Mouse (Mus musculus) adipocyte (in vitro differentiated cells): ENCODE results near the gene Bglap3.
"Not testable (repeated sequence)": the region's sequence is repeated elsewhere in the genome, so short reads cannot be mapped to it uniquely, and the experiment has no call there.

Source experiments
- DNase-seq: peaks from one replicate; pipeline ENCODE4 v3.0.0-alpha.2; 2016; ENCODE audit warnings: low spot score

Bglap3 gene

GRCm38 (mm10) chr3:88376644-88377043 is 4.1 kb upstream of the Bglap3 start:
- DNase-seq: not testable (repeated sequence)

DNA sequence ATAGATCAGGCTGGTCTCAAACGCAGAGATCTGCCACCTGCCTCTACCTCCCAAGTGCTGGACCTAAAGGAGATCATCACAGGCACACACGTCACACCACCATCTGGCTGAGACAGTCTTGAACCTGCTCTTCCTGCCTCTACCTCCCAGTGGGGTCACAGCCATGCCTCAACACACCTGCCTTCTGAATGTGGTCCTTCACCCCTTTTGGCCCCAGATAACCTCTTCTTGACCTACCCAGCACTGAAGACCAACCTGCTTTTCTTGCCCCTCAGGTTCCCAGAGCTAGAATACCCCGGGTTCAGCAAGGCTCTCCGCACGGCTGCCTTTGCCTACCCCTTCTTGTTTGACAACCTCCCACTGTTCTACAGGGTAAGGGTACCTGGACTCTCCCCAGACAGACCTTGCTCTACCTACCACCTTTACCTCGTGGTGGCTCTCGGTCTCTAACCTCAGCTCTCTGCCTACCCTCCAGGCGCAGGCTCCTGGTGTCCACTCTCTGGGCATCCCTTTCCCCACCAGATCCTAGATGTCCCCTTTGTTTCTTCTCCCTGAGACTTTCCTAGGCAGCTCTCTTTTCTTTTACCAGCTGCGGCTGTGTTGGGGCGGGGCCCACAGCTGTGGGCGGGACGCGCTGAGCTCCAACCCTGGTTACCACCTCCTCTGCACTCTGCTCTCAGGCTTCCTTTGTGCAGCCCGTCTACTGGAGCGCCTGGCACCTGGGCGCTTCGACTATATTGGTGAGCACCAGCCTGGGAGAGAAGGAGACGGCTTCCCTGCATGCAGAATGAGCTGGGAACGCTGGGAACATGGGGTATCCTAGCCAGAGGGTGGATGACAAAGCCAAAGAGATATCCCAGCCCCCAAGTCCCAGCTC is 3.4 kb upstream of the Bglap3 start:
- not testable (repeated sequence) for DNase-seq

DNA sequence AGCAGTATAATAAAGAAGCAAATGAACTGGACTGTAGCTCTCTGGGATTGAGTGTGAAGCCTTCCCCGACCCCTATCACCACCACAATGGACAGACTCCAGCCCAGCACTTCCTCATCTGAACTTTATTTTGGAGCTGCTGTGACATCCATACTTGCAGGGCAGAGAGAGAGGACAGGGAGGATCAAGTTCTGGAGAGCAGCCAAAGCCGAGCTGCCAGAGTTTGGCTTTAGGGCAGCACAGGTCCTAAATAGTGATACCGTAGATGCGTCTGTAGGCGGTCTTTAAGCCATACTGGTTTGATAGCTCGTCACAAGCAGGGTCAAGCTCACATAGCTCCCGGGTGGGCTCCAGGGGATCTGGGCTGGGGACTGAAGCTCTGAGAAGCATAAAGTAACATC is 4.0 kb downstream of the Bglap3 start:
- not testable (repeated sequence) for DNase-seq

DNA sequence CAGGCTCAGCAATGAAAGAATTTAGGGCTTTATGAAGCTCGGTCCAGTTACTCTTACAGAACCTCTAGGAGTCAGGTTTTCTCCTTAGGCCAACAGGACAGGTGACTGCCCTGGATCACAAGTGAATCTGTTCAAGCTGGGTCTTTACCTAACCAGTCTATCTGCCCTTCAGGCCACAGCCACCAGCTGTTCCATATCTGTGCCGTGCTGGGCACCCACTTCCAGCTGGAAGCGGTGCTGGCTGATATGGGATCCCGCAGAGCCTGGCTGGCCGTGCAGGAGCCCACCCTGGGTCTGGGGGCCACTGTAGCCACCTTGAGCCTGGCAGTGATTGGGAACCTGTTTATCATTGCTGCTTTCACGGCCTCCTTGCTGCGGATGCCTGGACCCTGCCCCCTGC is 5.0 kb downstream of the Bglap3 start:
- not testable (repeated sequence) for DNase-seq

GRCm38 (mm10) chr3:88366830-88367428 is 5.6 kb downstream of the Bglap3 start:
- DNase-seq: not testable (repeated sequence)

DNA sequence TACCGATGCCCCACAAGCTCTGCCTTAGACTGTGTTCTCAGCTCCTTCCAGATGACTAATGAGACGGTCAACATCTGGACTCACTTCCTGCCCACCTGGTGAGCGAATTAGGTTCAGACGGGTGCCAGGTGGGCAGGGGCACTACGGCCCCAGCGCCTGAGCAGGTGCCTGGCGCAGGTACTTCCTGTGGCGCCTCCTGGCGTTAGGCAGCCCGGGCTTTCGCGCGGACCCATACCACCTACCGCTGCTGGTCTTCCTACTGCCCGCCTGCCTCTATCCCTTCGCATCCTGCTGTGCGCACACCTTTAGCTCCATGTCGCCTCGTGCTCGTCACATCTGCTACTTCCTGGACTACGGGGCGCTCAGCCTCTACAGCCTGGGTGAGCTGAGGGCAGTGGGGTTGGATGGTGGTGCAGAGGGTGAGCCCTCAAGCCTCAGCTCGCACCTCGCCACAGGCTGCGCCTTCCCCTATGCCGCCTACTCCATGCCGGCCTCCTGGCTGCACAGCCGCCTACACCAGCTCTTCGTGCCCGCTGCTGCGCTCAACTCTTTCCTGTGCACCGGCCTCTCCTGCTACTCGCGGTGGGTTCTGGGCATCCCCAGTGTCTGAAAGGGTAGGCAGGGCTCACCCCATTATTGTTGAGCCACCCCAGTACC is 6.7 kb downstream of the Bglap3 start:
- no peak for DNase-seq

GRCm38 (mm10) chr3:88364337-88364736 is 8.2 kb downstream of the Bglap3 start, which contains the start of gene Paqr6:
Paqr6 (plus strand) TSS chr3:88364584.
- DNase-seq: no peak

DNA sequence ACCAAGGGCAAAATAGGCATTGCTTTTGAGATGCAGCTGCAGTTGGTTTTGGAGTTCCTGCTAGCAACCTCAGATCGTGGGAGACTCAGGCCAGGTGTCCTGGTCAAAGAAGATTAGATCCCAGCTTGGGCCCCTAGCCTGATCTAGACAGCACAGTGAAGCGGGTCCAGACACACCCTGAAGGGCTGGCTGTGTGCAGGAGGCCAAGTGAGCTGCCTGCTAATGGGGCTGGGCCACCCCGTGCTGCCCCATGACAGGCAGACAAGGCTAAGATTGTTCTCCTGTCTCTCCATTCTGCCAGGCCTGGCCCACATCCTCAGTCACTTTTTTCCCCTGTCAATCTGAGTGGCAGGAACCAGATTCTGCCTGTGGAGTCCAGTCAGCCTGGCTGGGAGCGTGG is 8.8 kb downstream of the Bglap3 start:
- no peak for DNase-seq

DNA sequence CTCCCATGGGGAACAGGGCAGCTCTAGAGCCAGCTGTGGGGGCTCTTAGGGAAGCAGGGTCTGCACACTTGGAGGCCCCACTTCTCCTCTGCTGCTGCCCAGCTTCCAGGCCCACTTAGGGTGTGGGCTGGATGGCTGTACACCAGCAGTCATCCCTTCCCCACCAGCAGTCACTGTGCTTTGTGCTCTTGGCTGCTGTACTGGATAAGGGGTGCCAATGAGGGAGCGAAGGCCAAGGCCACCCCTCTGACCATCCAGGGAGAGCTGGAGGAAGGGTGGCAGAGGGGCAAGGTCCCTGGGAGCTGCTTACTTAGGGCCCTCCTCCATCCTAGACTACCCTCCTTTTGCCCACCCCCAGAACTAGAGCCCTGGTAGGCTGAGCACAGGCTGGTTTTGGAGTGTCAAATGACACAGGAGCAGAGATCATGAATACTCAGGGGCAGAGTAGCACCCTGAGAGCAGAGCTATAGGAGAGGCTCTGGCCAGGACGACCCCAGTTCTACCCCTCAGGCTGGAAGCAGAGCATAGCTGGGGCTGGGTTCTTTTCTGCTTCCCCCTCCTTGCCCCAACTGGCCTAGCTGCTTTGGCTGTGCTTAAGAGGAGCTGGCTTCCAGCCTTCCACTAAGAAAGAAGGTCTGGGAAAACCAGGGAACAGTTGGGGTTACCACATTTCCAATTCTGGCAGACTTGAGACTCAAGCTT is 10.8 kb downstream of the Bglap3 start:
- DNase-seq: no peak

DNA sequence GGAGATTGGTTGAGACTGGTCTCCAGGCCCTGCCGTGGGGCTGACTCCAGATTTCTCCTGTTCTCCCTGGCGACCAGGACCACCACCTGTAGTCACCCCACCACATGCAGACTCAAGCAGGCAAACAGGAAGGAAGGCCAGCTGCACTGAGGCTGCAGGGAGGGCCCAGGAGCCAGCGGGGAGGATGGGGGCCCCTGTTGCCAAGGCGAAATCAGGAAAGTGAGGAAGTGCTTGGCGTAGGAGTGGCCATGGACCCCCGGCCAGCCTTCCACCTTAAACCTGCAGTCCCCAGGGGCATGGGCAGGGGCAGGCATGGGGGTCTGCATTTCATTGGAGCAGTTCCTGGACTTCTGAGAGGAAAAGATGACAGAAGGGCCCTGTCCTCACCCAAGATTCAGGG is 11.4 kb downstream of the Bglap3 start:
- DNase-seq: no peak

DNA sequence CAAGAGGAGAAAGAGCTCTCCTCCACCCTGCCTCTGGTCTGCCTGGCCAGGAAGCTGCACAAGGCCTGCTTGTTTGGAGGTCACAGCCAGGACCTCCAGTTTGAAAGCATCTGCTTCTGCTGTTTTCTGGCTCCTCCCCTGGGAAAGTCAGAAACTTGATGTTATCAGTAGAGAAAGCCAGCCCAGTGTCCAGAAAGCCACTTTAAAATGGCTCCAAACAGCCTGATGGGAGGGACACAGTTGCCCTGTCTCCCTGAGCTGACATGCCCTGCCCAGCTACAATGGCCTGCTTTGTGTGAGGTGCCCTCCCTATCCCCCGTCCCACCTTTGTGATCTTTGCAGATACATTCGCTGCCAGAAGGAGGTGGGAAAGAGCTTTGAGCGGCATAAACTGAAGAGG is 12.6 kb downstream of the Bglap3 start:
- no peak for DNase-seq

DNA sequence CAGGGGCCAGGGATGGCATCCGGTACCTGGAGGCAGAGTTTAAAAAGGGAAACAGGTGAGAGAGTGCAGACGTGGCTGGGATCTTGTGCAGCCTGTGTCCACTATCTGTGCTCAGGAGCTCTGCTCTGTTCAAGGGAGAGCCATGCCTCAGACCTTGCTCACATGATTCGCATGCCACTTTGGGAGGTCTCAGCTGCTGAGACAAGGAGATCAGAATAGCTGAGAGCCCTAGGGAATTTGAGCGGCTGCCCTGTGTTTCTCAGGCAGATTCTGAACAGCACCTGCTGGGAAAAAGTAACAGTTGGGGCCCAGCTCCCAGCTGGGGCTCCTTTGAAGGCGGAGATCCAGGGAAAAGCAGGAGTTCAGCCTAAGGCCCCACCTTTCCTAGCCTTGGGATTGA is 13.0 kb downstream of the Bglap3 start:
- DNase-seq: no peak

DNA sequence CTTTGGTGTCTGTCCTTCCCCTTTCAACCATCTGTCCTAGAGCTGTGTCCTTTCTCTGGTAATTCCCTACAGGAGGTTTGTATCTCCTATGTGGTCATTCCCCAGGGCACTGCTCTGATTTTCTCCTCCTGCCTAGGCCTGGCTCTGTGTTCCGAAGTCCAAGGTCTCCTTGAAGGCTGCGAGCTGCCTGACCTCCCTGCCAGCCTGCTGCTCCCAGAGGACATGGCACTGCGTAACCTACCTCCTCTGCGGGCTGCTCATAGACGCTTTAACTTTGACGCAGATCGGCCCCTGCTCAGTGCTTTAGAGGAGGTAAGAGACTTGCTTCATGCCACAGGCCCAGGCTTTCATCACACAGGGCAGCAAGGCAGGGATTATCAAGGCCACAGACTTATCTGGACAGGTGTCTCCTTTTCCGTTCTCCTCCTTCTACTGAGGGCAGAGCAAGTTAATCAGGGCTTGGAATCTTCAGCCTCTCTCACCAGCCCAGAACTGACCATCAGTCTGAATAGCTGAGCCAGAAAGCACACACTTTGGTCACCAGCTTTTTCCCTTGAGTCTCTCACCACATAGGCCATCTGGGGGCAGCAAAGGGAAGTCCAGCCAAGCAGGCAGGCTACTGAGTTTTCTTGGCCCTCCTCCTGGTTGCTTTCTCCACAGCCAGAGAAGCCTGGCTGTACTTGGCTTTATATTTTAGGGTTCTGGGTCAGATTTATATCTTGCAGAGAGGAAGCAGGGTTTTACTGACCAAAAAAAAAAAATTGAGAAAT is 18.0 kb downstream of the Bglap3 start:
- peak; percentile 84 for DNase-seq

- no peak for DNase-seq
These were observed 19.6 kb downstream of the Bglap3 start for GRCm38 (mm10) chr3:88352907-88353306.

- no peak for DNase-seq
These were observed 21.8 kb downstream of the Bglap3 start for GRCm38 (mm10) chr3:88350732-88351131.

DNA sequence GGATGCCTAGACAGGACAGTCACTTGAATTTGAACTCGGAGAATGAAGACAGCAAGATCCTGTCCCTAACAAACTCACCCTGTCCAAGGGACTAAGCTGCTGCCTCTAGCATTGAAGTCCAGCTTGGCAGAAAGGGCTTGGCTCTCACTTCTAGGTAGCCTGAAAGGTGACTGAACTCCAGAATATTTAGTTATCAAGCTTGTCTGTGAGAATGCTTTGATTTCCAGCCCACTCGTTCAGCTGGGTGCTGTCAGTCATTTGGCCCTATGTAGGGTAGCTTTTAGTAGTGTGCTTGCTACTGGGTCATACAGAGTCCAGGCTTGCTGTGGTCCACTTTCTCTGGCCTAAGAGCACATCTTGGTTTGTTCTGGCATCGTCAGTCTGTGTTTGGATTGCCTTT is 33.5 kb downstream of the Bglap3 start:
- no peak for DNase-seq

- DNase-seq: no peak
These were observed 34.2 kb downstream of the Bglap3 start for GRCm38 (mm10) chr3:88338316-88338715.

GRCm38 (mm10) chr3:88337367-88338020 is 35.0 kb downstream of the Bglap3 start:
- peak; percentile 69 for DNase-seq

- peak; percentile 96 for DNase-seq
These were observed 36.2 kb downstream of the Bglap3 start, which contains the start of the genes Tmem79 and Smg5 for GRCm38 (mm10) chr3:88336058-88337013. Tmem79 (minus strand) TSS chr3:88336148. Smg5 (plus strand) TSS chr3:88336260.
